Mouse (Mus musculus) heart, postnatal 14 days (tissue): ENCODE data around the gene Eya3. TPM values are rescaled to one million over a fixed set of nuclear protein-coding genes. Genes with fewer than 3 reads are reported as not detected.
"Not testable (repeated sequence)": the region's sequence is repeated elsewhere in the genome, so short reads cannot be mapped to it uniquely, and the experiment has no call there.

ENCODE experiments used
- DNase-seq, 2 experiments: peaks; one replicate each; pipeline ENCODE4 v3.0.0; 2021 to 2022
- intact Hi-C: fragments of 180-260 bp; cut with DNase I; formaldehyde crosslinking; loops from one replicate; pipeline ENCODE4 v1.15.1; 2025
- total RNA-seq, 2 experiments: library from RNA; stranded (reverse); gene quantifications; 2 replicates each; pipeline ENCODE4 v1.2.3; 2021

Gene Eya3
- total RNA-seq, 2 experiments from 2014 or later = 36.4 to 38.5 TPM

DNA sequence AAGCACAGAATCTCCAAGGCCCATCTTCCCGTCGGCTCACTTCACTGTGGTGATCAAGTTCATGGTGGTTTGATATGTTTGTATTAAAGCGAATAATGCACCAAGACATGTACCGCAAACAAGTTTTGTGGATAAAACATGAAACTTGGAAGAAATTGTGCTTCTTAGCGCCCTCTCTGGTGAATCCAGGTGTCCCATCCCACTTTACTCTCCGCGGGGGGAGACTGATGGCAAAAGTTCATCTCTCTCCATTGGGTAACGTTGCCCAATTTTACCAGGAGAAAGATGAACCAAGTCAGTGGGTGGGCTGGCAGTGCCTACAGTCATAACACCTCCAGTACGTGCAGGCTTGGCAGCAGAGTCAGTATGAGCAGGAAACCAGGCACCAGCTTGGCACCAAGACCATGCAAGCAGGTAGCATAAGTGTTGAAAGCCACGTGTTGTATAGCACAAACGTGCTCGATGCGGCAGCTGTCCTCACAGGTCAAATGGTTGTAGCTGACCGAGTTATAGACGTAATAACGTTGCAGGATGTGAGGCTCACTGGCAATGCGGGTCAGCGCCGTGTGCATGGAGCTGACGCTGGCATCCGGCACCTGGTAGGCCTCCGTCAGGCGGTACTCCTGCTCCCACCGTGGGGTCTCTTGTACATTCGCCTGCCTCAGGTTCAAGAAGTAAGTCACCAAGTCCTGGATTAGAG lies 94.4 kb downstream of the Eya3 start:
- DNase-seq = no peak
- intact Hi-C loops = no loop called here

DNA sequence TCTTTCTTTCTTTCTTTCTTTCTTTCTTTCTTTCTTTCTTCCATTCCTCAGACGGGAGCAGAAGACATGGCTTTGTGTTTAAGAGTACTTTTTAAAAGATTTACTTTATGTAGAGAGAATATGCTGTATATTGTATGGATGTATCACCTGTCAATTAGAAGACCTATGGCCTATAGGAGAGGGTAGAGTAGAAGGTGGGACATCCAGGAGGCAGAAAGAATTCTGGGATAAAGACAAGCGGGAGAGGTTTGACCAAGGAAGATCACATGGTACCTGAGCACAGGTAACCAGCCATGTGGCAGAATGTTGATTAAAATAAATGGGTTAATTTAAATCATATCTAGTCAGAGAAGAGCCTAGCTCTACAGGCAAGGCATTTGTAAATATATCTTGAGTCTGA lies 96.0 kb downstream of the Eya3 start:
- intact Hi-C loops = no loop called here
- no peak for DNase-seq

DNA sequence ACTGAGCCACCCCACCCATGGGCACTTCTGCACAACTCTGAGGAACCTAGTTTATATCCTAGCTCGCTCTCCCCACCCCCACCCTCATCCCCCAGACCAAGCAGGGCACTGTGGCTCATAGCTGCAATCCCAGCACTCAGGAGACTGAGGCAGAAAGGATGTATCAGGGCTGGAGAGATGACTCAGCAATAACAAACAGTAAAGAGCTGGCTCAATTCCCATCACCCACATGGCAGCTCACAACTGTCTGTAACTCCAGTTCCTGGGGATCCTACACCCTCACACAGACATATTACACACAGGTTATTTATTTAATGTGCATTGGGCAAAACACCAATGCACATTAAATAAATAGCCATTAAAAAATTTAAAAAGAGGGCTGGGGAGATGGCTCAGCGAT lies 96.6 kb downstream of the Eya3 start:
- intact Hi-C loops = no loop called here
- DNase-seq = no peak

DNA sequence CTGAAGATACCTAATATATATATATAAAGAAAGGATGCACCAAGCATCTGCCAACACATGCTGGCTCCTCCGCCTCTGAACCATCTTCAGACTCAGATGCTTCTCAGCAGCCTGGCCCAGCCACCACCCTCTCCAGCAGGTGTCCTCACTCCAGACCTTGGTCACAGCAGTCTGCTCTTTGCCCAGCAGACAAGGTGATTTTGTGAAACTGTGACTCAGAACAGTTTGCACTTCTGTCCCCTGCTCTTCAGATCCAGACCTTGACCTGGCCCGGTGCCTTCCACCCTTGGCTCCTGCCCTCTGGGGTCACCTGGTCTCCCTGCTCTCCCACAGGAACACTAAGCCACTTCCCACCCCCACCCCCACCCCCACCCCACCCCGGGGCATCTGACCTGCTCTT lies 97.1 kb downstream of the Eya3 start:
- no peak for DNase-seq
- intact Hi-C loops = no loop called here

DNA sequence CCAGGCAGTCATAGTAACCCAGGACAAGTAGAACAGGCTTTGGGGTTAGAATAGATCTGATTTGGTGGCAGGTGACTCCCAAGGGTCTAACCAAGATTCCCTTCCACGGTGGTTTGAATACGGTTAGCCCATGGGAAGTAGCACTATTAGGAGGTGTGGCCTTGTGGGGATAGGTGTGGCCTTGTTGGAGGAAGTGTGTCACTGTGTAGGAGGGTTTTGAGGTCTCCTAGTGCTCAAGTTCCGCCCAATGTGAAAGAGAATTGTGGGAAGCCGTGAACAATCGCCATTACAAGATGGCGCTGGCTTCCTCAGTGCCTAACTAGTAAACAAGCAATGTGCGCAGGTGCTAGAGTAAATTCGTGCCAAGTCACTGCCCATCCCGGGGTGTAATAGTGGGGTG lies 98.4 kb downstream of the Eya3 start:
- DNase-seq, intact Hi-C loops: not testable (repeated sequence)

DNA sequence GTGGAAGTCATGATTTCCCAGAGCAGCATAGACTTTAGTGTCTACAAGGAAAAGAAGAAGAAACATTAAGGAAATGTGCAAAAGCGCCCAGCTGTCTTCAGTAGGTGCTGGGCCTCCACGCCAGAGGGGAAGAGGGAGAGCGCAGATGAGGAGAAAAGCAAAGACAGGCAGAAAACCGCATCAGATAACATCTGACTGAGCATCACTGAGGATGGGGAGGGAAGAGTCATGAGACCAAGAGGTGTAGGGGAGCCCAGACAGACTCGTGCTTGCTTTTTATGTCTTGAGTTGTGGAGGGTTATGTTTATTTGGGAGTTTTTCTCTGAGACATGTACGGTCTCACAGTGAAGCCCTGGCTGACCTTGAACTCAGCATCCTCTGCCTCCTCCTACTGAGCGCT lies 102.7 kb downstream of the Eya3 start:
- intact Hi-C loops = no loop called here

DNA sequence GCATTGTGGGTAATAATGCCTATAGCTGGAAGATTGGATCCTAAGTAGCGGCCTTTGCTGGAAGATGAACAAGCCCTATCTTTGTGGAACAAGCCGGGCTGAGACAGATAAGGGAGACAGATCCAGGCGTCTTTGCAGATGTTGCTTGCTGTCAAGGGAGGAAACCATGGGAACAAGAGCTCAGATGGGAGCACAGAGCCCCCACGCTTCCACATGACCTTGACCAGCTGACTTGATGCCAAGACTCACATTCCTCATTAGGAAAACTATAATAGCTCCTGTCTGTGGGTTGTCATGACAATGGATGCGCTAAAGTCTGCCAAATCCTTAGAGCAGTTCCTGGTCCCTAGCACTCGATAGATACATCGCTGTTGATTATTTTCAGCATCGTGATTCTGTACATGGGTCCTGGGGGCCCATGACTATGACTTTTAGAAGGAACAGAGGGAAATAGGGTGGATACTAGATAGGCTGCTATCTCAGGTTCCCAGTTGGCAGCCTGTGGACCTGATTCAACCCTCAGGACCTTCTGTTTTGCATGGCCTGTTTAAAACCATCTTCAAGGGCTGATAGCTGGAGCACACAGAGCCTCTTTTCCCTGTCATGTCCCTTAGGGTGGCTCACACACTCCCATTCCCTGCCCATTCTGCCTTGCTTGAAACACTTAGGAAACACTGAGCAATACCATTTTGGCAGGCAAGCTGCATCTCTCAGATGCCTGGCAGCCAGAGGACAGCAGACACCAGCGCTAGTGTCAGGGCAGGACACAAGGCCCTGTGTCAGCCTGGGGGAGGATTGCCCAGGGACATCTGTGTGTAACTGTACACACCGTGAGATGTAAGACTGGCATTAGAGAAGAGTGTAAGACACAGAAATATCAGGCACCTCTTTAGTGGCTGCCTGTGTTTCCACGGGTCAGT lies 105.5 kb downstream of the Eya3 start:
- DNase-seq = peak in 1 of 2 experiments; percentile 28
- intact Hi-C loops = no loop called here

More for the DNA sequence above, 102.7 kb downstream of the Eya3 start:
- DNase-seq = no peak

DNA sequence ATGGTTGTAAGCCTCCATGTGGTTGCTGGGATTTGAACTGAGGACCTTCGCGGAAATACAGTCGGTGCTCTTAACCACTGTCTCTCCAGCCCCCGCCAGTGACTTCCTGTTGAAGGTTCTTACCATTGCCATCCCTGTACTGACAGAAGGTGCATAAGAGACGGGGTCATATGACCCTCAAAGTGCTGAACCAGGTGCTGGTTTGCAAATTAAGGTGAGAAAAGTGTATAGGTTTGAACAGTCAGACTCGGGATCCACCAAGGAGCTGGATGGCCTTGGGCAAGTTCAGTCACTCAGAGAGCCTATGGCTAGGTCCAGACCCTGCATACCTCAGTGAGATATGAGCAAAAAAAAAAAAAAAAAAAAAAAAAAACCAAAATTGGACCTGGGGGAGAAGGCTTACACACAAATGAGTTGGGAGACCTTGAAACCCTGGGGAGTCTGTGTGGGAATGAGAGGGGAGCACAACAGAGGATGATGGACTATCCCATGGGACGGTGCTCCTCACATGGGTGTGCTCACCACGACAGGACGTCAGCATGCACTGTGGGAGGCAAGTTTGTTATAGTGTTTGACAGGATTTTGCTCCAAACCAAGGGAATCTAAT lies 108.2 kb downstream of the Eya3 start:
- intact Hi-C loops = no loop called here
- no peak for DNase-seq

DNA sequence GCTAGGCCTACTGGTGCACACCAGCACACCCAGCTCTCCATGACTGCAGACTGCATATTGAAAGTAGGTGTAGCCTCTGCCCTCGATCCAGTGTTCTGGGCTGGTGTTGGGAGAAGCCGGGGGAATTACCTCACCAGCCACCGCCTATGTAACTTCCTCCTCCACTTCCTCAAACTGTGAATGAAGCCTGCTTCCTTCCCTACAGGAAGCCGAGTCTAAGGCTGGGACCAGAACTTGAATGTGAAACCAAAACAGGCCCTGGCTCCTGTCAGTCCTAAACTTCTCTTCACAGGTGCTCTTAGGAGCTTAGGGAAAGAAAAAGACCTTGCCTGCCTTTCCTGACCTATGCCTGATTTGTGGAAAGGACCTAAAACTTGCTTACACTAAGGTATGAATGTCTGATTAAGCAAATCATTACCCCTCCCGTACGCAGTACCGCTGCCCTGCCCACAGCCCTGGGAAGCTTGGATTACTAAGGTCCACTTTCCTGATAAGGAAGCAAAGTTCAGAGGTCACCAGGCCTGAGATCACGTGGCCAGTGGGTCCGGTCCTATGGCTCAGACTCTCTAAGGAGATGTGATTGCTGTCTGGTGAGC lies 109.0 kb downstream of the Eya3 start:
- intact Hi-C loops = no loop called here
- peak; percentile 43 to 52 for DNase-seq

DNA sequence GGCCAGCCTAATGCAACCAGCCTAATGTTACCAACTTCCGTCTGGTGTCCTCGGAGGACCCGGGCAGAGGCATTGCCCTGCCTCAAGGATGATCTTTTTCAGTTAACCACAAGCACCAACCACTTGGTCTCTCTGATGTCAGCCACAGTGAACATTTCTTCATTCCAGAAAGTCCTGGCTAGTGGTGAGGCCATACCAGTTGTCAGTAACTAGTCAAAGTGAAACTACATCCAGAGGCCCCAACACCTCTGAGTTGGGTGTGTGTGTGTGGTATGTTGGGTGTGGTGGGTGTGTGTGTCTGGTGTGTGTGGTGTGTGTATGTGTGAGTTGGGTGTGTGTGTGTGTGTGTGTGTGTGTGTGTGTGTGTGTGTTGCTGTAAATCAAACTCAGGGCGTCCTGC lies 110.0 kb downstream of the Eya3 start:
- no peak for DNase-seq
- intact Hi-C loops = no loop called here

DNA sequence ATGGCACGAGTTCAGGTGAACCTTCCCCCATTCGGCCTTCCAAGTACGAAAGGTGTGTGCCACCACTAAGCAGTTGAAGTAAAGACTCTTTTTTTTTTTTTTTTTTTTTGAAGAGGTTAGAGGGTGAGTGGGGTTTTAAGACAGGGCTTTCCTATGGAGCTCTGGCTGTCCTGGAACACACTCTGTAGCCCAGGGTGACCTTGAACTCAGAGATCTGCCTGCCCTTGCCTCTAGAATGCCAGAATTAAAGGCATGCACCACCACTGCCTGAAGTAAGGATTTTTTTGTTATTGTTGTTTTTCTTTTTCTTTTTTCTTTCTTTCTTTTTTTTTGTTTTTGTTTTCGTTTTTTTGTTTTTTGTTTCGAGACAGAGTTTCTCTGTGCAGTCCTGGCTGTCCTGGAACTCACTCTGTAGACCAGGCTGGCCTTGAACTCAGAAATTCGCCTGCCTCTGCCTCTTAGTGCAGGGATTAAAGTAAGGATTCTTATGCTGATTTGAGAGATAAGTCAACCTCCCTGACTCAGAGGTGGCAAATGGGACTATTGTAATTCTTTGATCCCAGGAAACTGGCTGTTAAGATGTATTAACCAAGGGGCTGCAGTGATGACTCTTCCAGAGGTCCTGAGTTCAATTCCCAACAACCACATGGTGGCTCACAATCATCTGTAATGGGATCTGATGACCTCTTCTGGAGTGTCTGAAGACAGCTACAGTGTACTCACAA lies 110.6 kb downstream of the Eya3 start:
- intact Hi-C loops = no loop called here
- DNase-seq = no peak

DNA sequence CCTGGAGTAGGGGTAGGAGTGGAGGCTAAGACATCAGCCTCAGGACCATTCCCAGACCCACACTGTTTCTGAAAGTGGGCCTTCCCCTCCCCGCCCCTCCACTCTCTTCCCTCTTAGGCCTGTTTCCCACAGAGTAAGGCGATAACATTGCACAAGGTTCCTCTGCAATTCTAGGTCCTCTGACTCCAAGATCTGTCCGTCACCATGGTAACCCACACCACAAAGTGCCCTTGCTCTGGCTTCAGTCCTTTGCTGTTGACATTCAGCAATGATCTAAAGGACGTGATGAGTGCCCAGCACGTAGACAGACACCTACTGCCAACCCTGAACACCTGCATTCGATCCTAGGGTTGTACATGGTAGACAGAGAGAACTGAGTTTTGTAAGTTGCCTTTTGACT lies 114.2 kb downstream of the Eya3 start:
- DNase-seq = no peak
- intact Hi-C loops = no loop called here

DNA sequence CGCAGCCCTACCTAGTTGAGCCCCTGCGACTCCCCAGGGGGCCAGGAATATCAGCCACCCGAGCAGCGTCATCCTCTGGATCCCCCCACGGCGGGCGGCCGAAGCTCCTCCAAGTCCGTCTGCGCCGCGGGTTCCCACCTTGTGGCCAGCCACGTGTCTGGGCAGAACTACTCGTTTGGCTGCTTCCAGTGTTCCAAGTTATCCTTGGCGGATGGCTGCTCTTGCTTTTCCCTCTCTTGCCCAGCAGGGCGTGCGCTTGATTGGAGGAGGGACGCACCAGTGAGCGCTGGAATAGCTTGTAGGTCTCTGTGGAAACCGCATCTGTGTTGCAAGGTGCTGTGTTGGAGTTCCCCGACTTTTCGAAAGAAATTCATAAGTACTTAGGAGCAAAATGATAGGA lies 118.2 kb downstream of the Eya3 start, which contains the start of gene Smpdl3b:
Smpdl3b (minus strand) TSS at position 279 of the 400 bp plus-strand sequence.
- DNase-seq = peak; percentile 71 to 78
- intact Hi-C loops = no loop called here

DNA sequence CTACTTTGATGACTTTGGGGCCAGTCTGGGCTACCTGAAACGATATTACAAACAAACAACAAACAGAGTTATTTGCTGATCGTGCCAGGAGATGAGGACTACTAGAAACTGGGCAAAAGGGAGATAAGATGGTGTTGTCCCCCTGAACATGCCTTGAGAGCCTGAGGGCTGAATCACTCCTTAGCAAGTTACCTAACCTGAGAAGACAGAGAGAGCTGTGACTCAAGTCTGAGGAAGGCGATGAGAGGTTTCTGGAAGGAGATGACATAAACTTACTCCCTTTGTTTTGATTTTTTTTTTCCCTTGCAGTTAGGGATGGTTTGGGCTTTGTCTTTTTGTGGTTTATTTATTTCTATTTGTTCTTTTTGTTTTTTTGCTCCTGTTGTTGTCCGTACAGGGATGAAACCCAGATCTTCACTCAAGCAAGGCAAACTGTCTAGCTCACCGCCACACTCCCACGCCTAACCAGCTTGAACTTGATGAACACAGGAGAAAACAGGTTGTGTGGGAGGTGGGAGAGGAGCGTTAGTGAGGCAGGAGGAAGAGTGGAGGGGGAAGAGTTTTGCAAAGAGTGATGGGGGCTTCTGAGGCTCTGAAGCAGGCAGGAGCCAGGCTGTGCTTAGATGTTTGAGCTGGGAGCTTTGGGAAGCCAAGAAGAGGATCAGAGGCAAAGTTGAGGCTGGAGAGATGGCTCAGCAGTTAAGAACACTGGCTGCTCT lies 119.0 kb downstream of the Eya3 start:
- intact Hi-C loops = no loop called here
- DNase-seq = no peak

DNA sequence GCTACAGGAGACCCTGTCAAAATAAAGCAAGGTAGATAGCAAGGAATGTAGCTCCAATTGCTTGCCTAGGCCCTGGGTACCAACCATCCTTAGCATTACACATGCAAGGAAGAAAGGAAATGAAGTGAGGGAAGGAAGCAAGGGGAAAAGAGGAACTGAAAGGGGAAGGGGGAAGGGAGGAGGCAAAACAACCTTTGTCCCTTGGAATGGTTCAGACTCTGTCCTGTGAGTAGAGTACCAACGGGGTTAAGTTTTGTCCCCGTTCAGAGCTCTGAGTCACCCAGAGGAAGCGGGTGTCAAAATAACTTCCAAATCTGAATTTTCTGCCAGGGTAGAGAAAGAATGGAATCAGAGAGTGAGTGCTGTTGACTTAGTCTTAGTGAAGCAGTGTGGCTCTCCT lies 121.5 kb downstream of the Eya3 start:
- no peak for DNase-seq
- intact Hi-C loops = no loop called here

DNA sequence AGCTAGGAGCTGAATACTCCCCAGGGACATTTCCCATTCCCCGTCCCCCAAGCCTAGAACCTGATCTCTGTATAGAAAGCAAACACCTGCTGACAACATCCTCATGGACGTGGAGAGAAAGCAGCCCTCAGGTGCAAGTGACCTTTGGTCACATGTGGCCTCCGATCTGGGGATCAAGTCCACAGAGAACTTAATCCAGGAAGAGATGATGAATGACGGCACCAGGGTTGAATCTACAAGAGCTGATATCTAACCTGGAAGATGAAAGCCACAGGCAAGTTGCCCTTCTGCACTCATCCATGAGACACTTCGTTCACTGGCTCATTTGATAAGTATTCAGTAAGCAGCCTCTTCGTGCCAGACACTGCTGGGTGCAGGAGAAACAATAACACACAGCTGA lies 123.8 kb downstream of the Eya3 start:
- DNase-seq = no peak
- intact Hi-C loops = no loop called here

DNA sequence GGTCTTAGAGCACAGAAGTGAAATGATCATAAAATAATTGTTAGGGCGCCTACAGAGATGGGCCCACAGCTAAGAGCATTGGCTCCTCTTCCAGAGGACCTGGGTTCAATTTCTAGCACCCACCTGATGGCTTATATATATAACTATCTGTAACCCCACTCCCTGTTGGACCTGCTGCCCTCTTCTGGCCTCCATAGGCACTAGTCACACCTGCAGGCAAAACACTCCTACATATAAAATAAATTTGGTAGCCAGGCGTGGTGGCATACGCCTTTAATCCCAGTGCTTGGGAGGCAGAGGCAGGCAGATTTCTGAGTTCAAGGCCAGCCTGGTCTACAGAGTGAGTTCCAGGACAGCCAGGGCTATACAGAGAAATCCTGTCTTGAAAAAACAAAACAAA lies 124.3 kb downstream of the Eya3 start:
- DNase-seq, intact Hi-C loops: not testable (repeated sequence)

DNA sequence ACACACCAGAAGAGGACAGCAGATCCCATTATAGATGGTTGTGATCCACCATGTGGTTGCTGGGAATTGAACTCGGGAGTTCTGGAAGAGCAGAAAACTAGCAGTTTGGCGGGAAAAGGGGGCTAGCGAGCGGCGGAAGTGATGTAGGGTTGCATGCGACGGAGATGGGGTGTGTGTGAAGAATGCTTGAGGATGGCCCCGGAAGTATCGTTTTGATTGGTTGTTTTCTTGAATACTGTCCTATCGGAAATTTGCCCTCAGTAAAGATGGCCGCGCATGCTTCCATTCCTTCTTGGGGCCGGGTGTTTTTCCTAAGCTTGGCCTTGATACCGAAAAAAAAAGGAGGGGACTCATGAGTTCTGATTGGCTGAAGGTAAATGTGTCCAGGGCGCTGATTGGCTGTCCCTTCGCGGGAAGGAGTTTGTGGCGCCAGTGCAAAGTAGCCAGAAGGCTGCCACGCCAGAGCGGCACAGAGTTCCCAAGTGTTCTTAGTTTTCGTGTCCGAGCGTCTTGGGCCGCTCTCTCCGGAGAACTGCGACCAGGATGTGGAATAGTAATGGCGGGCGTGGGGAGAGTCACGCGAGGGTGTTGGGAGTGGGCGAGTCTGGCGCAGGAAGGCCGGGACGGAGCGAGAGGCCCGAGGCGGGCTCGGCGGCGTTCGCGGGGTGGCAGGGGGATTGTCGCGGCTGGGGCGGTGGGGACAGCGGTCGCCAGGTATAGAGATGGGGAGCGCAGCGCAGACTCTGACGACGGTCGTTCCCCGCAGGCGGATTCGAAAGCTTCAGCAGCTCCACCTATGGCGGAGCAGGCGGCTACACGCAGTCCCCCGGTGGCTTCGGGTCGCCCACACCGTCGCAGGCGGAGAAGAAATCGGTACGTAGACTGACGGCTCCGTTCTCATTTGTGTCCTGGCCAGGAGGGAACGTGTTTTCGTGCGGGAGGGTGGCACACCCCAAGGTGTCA lies 129.4 kb downstream of the Eya3 start, which contains the start of gene Rpa2:
Rpa2 (plus strand) TSS at position 419 of the 963 bp plus-strand sequence.
- intact Hi-C loops = no loop called here
- peak; percentile 97 to 98 for DNase-seq
